Mouse (Mus musculus) thymus, postnatal 0 days (tissue): Measurements from ENCODE around the gene Clec16a. TPM values are rescaled to one million over a fixed set of nuclear protein-coding genes. Genes with fewer than 3 reads are reported as not detected.

ENCODE experiments used
- DNase-seq: peaks from one replicate; pipeline ENCODE4 v3.0.0-alpha.2; 2015; ENCODE audit warnings: low spot score
- polyA plus RNA-seq: library from polyadenylated mRNA; unstranded; fragments of >200 nt; fragmentation: Nextera tagmentation; extraction: Ambion mirVana; gene quantifications from 2 replicates; pipeline ENCODE4 v1.2.1, GENCODE M21; 2015

The Clec16a gene
- polyA plus RNA-seq, 1 experiment from 2014 or later, result 50.7 TPM

DNA sequence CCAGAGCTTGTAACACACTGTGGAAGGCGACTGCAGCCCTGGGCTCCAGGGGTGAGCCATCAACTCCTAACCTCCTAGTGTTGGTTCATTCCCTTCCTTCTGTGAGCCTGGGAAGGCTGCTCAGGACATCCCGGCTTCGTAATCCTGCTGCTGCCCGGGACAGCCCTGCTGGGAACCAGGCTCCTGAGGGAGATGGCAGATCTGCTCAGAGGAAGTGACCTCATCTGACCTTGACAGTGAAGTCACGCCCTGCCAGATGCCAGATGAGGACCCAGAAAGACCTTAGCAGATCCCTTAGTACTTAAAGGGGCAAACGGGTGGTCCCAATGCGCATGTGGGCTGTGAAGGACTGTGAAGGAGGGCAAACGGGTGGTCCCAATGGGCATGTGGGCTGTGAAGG, 216.0 kb downstream of the Clec16a start:
- no peak for DNase-seq

DNA sequence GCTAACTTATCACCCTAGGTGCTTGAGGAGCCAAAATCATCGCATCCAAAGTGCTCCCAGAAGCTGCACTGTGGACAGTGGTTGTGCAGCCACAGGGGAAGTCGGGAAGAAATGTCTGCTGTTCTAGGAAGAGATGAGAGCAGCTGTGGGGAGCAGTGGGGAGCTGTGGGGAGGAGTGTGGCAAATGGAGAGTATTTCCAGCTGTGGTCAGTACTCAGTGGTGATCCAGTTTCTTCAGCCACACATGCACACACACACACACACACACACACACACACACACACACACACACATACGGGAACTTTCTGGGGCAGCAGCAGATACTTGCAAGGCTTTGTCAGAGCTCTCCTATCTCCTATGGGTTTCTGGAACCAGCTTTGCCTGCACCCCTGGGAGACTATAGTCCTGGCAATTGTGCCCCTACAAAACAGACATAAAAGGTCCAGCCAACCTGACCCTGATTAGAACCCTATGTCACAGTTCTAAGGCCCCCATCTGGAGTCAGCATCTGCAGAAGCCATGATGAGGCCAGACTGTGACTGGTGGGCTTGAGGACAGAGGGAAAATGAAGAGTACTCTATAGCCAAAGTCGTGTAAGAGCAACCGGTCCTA, 217.5 kb downstream of the Clec16a start:
- no peak for DNase-seq

DNA sequence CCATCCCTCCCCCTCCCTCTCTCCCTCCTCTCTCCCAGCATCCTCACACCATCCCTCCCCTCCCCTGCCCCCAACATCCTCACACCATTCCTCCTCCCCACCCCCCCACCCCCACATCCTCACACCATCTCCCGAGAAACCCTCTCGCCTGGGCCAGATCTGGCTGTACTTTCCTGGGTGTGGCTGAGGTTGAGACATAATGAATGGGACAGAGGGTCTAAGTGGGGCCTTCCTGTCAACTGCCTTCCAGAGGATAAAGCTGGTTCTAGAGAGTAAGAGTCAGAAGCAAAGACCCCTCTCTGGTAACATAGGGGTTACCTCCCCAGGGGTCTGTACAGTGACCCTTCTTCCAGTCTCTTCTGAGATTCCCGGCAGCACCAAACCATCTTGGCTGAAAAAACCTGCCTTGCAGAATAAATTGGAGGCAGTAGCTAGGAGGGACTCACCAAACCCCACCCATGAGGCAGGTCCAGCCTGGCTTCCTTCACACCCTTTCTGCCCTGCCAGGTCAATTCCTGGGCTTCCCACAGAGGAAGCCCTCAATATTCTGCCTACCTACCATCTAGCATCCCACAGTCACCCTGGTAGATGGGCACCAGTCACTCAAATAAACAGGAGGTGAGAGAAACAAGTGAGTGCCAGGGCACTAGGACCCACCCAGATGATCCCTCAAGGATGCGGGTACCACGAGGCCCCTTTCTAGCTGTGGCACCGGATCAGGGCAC, 218.6 kb downstream of the Clec16a start:
- DNase-seq, result no peak

GRCm38 (mm10) chr16:10764323-10764722, 219.2 kb downstream of the Clec16a start:
- DNase-seq, result no peak

- DNase-seq, result peak; percentile 90
Observed at GRCm38 (mm10) chr16:10767158-10767557, 222.0 kb downstream of the Clec16a start.

DNA sequence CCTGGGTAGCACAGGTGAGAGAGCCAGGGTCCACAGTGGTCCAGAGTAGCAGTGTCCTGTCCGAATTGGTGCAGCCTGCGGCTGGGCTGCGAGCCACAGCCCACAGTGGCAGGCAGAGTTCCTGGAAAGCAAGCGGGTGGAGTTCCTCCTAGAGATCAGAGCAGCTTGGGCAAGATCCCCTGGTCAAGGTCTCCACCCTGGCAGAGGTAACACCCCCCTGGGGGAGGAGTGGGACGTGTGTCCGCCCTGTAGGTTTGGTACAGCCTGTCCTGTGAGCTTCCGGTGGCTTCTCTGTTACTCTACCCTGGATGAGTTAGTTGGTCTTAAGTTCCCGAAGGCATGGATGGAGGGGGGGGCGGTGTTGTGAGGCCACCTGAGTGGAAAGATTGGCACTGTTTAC, 223.7 kb downstream of the Clec16a start:
- no peak for DNase-seq

- DNase-seq, result peak; percentile 75
Observed at GRCm38 (mm10) chr16:10769661-10770060, 224.5 kb downstream of the Clec16a start.

DNA sequence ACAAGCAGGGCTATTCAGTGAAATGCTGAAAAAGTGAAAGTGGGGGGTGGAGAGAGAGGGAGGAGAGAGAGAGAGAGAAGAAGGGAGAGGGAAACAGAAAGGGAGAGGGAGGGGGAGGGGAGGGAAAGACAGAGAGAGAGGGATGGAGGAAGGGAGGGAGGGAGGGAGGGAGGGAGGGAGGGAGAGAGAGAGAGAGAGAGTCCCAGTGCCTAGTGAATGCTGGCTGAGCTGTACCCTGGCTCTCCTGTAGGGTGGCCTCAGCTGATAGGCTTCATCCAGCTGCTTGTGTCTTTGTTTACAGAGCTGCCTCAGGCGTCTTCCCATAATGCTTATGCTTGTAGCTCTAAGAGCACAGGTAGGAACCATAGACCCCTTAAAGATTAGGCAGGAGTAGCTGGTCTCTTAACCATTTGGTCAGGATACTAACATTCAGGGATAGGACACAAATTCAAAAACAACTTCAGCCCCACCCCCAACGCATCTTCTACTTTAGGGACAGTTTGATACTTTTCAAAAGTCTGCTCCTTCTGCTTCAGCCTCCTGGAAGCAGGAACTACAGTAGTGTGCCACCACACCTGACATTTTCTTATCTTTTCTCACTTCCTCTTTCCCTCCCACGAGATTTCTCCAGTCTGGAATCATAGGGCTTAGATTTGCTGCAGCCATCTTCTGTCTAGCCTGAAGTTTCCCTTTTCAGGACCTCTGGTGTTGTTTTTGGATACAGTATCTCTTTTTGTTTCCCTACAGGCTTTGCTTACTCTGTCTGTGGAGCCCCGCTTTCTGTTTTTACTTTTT, 225.6 kb downstream of the Clec16a start:
- DNase-seq, result peak; percentile 62

DNA sequence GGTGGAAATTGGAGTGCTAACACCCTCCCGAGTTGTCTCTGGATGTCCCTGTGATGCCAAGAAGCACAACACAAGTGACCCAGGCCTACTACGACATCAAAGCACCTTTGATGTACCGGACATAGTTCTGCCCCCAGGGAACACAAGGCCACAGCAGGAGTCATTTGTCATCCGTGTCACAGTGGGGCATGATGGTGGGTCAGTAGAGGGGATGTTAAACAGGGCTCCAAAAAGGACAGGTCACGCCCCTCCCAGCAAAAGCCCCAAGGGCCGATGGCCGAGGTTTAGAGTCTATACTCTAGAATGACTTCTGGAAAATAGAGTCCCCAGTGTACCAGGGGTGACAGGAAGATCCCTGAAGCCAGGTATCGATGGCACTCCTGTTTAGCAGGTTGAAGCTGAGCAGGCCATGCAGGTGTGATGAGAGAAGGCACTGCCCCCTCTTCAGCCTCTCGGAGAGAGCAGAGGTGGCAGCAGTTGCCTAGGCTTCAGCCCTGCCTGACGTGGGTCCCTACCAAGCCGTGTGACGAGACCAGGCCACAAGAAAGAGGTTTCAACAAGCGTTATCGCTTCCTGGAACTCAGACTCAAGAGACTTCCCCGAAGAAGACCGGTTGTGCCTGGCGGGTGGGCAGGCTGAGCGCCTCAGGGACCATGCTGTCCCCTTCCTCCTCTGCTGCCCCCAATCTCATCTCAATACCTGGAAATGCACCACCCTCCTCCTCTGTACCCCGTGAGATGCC, 226.8 kb downstream of the Clec16a start:
- peak; percentile 86 for DNase-seq

DNA sequence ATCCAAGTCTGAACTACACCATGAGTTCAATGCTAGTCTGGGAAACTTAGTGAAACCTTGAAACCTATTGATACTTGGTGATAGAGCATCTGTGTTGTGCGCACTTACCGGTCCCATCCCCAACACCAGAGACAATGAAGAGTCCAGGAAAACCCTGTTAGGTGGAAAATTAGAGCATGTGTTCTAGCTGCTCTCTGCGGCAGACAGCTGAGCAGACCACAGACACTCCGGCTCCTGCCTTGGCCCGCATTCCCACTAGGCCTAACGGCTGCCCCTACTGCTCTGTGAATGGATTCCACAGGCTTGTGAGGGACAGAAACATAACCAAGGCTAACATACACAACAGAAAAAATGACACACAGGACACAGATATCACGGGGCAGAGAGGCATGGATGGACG, 228.4 kb downstream of the Clec16a start:
- DNase-seq, result no peak

DNA sequence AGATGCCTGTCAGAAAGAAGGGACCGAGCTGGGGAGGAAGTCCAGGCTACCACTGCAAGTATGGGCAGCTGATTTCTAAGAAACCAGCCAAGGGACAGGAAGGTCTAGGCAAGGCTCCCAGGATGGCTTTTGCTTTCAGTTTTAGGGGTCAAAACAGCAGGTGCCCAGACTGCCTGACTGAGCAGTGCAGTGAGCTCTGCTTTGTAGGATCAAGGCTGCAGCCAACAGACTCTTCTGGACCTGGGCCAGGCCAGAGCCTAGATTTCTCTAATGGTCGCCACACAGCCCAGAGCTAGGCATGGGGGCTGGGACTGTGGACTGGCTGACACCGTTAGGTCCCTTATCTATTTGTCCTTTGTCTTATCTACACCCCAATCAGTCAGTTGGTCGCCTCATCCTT, 229.6 kb downstream of the Clec16a start:
- DNase-seq, result peak; percentile 13

DNA sequence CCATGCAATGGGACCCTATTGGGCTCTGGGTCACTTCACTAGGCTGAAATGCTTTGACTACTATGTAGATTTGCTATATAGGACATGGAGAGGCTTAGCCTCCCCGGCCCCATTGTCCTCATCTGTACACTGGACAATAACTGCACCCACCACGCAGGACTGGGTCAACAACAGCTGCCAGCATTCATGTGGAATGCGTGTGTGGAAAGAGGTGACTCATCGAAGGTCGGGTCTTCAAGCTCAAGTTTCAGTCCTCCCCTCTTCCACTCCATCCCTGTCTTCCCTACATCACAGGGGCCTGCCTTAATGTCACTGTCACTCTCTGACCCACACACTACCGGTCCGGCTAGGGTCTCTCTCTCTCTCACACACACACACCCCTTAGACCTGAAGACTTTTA, 231.2 kb downstream of the Clec16a start:
- no peak for DNase-seq

DNA sequence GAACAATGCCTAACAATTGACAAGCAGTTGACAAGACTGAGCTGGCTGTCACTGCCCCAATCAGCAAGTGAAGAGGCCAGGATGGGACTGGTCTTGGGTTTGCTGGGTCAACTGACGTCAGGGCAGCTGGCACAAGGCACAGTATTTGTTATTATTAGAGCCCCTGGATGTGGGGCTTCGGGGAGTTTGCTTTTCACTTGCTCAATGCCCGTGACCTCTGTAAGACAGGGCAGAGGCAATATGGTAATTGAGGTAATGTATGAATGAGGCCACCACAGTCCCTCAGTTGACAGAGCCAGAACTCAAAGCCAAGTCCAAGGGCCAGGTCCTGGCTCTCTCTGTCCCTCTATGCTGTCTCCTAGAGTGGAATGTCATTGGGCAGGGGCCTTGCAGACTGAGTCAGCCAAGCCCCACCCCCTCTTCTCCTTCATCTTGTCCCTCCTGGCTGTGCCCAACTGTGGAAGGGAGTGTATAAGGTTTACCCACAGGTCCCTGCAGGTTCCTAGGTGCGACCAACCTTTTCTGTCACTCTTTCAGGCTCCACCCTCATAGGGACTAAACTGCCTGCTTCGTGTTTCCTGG, 232.5 kb downstream of the Clec16a start:
- DNase-seq, result no peak

GRCm38 (mm10) chr16:10780631-10781120, 235.5 kb downstream of the Clec16a start:
- peak; percentile 60 for DNase-seq

GRCm38 (mm10) chr16:10781862-10782371, 236.8 kb downstream of the Clec16a start:
- DNase-seq, result peak; percentile 82

GRCm38 (mm10) chr16:10782377-10783151, 237.4 kb downstream of the Clec16a start:
- peak; percentile 18 for DNase-seq

DNA sequence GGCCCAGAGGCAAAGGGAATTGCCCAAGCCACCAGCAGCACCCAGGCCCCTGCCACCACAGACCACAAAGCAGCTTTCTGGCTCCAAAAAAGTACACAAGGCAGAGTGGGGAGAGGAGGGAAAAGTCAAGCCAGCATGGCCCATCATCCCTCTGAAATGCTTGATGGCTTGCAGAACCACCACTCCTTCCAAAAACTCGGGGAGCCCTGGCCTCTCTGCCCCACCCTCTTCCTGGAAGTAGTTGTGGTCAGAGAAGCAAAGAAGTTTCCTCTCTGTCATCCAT, 238.0 kb downstream of the Clec16a start:
- peak; percentile 46 for DNase-seq

GRCm38 (mm10) chr16:10783451-10783850, 238.3 kb downstream of the Clec16a start:
- DNase-seq, result no peak

- peak; percentile 75 for DNase-seq
Observed at GRCm38 (mm10) chr16:10783883-10784792, 239.0 kb downstream of the Clec16a start.
